Mouse (Mus musculus) frontal cortex, postnatal 36 days (tissue): ENCODE results near the gene Dennd6b.

Source experiments
- DNase-seq, 2 experiments: peaks; one replicate each; pipeline ENCODE4 v3.0.0; 2022; ENCODE audit warnings: low spot score in 2 of 2

Gene Dennd6b

GRCm38 (mm10) chr15:89181561-89182270, 14.6 kb downstream of the Dennd6b start:
- DNase-seq = no peak

DNA sequence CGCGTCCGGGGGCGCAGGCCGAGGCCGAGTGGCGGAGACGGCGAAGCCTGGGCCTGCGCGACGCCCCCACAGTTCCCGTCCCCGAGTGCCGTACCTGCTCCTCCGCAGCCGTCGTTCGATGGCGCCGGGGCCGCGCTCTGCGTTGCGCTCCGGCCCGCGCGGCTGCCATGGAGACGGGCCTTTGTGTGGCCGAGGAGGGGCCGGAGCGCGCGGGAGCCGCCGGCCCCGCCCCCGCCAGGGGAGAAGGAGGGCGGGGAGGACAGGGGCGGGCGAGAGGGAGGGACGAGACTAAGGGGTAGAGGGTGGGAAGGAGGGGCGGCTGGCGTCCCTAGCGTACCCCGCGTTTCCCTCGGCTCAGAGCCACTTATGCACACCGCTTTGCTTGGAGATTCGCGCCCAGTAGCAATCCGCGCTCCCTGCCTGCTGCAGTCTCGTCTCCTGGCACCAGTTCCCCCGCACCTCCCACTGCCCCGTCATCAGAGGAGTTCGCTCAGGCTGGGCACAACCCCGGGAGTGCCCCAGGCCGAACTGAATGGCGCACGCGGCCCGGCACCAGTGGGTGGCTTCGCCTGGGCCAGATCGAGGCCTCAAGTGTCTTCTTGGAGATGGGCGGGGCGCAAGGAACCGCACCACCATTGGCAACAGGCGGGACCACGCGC, 15.6 kb downstream of the Dennd6b start, which contains the start of gene Plxnb2:
TSS of gene Plxnb2 (minus strand) at position 218 of the 659 bp plus-strand sequence.
- peak; percentile 73 to 82 for DNase-seq

DNA sequence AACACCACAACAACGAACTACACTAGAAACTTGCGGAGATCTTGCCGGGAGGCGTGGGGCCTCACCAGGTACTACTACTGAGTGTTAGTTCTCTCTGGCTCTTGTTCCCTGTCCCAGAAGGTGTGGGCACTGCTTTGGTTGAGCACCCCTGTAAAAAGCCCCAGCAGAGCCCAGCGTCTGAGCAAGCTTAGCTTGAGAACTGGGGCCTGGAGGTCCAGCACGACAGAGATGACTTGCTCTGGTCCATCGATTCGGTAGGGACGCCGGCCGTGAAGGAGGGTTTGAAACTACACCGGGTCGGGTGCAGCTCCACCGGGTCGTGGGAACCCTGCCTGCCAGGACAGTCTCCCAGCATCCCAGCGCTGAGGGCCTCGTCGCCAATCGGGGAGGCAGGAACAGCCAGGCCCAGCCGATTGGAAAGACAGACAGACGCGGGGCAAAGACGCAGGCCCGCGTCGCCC, 16.2 kb downstream of the Dennd6b start:
- DNase-seq = peak in 1 of 2 experiments; percentile 43

- no peak for DNase-seq
These were observed 16.7 kb downstream of the Dennd6b start for GRCm38 (mm10) chr15:89179630-89179964.

DNA sequence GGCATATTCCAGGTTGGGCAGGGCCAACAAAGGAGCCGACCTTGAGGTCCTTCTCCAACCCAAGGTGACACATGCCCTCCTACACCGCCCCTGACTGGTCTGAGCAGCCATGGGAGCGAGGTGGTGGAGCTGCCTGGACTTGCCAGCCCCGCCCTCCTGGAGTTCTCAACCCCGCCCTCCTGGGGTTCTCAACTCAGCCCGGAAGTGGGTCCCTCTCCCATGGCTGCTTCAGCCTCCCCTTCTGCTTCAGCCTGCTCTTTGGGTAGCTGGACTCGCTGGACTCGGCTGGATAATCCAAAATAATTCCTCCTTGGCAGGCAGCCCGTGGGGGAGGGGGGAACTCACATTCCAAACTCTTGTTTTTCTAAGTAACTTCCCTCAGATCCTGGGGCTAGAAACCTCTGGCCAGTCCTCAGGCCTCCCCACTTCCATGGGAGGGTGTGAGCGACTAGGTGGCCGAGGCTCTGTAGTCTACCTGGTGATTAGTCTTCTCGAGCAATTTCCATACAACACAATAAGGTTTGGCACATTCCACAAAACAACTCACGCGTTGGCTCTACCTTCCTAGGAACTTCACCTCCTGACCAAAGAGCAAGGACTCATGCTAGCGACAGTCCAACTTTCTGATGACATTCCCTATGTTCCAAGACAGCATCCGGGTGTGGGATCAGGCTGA, 17.2 kb downstream of the Dennd6b start:
- DNase-seq = no peak

DNA sequence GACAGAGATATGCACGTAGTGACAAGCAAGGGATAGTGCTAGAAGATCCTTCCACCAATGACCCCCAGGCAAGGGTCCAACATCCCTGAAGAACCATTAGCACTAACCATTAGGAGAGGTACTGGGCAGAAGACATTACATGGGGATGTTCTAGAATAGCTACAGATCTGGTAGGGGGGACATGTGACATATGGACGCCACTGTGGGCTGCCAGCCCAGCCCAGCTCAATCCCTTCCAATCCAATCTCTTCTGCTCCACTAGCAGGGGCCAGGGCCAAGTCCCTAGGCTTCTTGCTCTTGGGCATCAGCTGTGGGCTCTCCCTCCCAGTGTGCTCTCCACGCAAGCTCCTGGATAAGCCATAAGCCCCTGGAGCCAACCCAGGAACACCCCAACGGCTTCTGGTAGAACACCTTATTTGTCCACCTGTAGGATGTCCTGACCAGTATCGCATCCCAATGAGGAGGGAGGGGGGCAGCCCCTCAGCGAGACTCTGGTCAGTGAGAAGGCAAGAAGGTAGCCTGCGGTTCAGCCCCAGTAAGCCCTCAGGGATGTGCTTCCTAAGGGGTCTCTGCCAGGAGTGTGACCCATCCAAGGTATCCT, 17.9 kb downstream of the Dennd6b start:
- no peak for DNase-seq

- DNase-seq = no peak
These were observed 18.6 kb downstream of the Dennd6b start for GRCm38 (mm10) chr15:89177576-89178259.

- DNase-seq = peak in 1 of 2 experiments; percentile 55
These were observed 19.2 kb downstream of the Dennd6b start for GRCm38 (mm10) chr15:89177121-89177520.

DNA sequence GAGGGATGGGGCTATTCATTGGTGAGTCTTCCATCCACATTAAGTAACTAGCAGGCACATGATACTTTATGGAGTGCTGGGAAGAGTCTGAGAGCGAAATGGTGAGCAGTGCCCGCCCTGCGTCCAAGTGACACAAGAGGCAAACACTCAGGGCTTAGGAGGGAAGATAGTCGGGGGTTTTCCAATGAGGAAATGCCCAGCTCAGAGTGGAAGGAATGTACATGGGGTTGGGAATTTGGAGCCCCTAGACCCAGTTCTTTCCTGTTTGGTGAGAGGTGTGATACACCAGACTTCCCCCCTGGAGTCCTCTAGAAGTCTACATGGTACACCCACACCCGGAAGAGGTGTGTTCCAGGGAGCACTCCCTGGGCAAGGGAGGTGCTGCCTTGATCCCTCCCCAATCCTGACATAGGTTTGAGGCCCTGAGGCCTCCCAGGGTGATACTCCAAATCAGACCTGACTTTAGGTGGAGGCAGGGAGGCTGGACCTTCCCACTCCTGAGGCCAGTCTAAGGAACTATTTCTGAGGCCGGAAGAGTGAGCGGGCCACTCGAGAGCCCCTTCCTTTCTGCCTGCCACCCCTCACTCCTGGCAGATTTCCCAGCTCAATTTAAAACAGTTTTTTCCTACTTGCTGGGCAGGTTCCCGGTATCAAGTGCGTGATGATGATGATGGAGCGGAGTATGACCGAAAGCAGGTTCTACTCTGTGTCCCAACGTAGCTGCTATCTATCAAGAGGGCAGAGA, 20.7 kb downstream of the Dennd6b start:
- no peak for DNase-seq

GRCm38 (mm10) chr15:89174889-89175339, 21.4 kb downstream of the Dennd6b start:
- no peak for DNase-seq

DNA sequence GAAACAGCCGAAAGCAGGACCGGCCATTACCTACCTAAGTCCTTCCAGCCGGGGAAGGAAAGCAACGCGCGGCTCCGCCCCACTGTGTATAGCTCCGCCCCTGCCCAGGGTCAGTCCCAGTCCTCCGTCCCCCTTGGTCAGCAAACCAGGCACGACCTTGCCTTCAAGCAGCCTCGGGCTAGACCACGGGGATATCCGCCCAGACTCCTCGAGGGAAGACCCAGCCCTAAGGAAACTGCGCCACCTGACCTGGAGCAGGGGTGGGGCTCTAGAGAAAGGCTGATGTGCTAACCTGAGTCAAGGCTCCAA, 22.4 kb downstream of the Dennd6b start:
- no peak for DNase-seq

DNA sequence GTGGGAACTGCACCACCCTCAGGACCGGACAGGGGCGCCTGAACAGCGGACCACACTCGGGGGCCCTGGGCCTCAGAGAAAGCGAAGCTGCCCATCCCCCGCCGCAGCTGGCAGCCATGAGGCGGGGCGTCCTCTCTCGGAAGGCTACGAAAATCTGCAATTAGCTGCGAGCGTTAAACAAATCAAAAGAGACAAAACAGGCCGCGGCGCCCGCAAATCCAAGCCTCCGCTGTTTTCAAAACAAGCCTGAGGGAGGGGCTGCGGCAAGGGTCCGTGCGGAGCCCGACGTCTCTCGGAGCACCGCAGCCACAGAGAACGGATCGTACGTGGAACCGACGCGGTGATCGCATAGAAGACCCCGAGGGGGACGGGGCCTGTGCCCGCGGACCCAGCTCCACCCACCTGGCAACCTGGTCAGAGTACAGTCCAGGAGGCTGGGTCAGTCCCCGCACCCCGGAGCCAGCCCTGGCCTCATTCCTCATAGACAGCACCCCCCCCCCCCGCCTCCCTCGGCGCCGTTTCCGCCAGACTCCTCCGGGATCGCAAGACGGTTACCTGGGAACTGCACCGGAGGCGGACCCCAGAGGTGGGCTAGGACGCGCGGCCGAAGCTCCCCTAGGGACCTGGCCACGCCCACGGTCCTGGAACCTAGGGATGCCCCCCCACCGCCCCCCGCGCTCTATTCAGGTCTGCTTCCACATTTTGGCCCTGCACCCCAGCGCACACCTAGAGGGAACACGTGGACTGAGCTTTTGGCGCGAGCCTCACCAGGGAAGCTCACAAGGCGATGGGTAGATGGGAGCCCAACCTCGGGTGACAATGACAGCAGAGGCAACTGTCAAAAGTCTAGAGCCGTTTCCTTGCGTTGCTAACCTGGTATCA, 23.0 kb downstream of the Dennd6b start:
- DNase-seq = peak in 1 of 2 experiments; percentile 41

- DNase-seq = no peak
These were observed 23.9 kb downstream of the Dennd6b start for GRCm38 (mm10) chr15:89172276-89172935.

- no peak for DNase-seq
These were observed 24.7 kb downstream of the Dennd6b start for GRCm38 (mm10) chr15:89171526-89172051.

DNA sequence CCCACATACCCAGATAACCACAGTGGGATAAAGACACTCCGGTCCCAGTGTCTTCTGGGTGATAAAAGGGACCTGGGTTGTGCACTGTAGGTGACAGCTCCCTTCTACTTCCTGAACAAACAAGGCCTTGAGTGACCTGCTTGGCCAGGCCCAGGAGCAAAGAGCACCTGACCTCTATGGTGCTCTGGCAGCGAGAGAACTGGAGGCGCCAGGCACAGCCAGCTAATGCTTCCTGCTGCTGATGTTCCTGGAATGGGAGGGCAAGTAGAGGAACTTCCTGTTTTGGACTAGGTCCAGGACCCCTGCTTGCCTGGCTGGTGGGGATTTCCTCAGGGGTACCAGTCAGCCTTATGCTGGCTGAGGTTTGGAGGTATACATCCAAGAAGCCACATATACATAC, 26.2 kb downstream of the Dennd6b start:
- DNase-seq = no peak

DNA sequence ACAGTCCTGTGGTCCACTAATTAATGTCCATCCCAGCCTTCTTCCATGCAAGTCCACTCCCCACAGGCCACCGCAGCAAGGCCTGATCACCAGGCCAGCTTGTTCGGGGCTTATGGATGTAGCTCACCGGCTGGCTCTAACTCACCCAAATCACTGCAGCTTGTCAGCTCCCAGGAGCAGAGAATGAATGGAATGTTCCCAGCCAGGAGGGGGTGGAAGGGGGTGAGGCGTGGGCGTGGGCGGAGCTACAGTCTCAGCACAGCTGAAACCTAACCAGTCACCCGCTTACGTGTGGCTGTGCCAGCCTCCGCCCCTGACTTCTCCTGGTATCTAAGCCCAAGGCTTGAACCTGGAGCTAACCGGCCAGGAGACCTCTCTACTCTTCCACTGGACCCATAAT, 26.9 kb downstream of the Dennd6b start:
- peak; percentile 79 to 85 for DNase-seq

DNA sequence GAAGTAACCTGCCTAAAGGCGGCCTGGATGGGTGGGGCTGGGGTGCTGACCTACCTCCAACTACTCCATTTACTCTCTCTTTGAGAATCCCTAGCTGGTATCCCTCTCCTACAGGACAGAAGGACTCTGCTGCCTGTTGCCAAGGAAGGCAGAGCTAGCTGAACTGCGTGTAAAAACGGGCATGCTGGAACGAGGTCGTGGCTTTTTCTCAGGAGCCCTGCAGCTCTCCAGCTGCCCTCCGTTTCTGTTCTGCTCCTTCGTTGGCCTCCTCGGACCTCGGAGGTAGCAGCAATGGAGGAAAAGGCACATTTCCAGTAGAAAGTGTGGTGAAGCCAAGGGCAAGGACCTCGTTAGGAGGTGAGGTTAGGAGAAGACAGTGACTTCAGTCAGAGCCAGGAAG, 27.4 kb downstream of the Dennd6b start:
- no peak for DNase-seq

GRCm38 (mm10) chr15:89165478-89165877, 30.8 kb downstream of the Dennd6b start:
- no peak for DNase-seq

- no peak for DNase-seq
These were observed 34.9 kb downstream of the Dennd6b start for GRCm38 (mm10) chr15:89161397-89161796.
